In the genomic region with DNA sequence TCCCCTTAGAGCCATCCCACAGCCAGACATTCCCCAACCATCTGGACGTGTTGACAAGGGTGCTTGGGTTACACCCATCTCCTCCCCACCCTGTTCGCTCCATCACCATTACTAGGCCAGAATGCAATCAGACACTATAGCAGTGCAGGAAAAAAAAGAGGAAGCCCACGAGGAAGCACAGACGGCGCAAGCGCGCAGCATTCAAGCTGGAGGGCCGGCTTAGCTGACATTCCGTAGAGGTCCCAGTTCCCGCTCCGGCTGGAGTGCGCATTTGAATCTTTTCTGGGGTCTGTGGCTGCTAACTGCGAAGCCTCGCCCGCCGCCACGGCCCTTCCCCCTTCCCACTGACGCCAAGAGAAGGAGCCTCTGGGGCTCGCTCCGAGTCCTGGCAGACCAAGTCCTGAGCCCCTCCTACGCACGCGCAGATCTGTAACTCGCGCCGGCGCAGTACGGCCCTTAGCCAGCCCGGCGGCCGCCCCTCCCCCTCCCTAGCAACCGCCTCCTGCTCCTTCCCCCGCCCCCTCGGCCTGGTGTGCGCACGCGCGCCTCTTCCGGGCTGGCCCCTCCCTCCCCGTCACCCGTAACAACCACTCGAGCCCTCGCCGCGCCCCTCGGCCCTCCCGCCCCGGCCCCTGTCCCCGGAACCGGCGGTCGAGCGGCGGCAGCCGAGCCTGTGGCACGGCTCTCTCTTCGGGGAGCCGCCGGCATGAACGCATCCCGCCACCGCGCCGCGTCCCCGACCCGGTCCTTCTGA, we compare ENCODE assay signal across 8 mouse cellular contexts. TPM values are rescaled to one million over a fixed set of nuclear protein-coding genes. Genes with fewer than 3 reads are reported as not detected.
A peak's percentile ranks its signal among the peaks of the same experiment; 100 is the strongest.
DNase-seq lines count a peak whose midpoint lies in the region; ATAC-seq and TF ChIP-seq lines count a peak whose summit lies in the region.

Gene Sec14l1, plus strand, starts transcription at position 577 of the 754 bp plus-strand sequence.

- peak within 1 kb of the TSS; percentile 81 for H3K4me2 ChIP-seq in kidney, embryonic 15.5 days

- peak; percentile 95 for ATAC-seq in kidney, embryonic 15.5 days (replicated peaks; ENCODE audit: low FRiP score)
- ATAC-seq in monocyte, adult 5-6 weeks (replicated peaks; ENCODE audit: insufficient number of reproducible peaks, low FRiP score, low TSS enrichment, poor library complexity, severe bottlenecking) = peak; percentile 72

- 0 out of 2 replicates have a peak, but pooled peaks have one; percentile 80 for TF ChIP-seq POLR2A in bone marrow macrophage, adult 2 months (IDR thresholded peaks at IDR 0.05; ENCODE audit: borderline replicate concordance, low read depth, low read length)
- TF ChIP-seq POLR2A in embryonic fibroblast, embryonic 13.5 days (IDR thresholded peaks at IDR 0.05; ENCODE audit: low read depth, low read length) = peak; percentile 78

- H3K4me1 ChIP-seq in bone marrow macrophage, adult 2 months (ENCODE audit: control insufficient read depth, insufficient read depth, low read length) = peaks cover 48% of the 10 kb centered on the region
- peaks cover 18% of the 10 kb centered on the region for H3K4me1 ChIP-seq in embryonic fibroblast, embryonic 13.5 days (ENCODE audit: control insufficient read depth, insufficient read depth, low read length)
- peaks cover 52% of the 10 kb centered on the region for H3K4me1 ChIP-seq in heart, embryonic 10.5 days
- H3K4me1 ChIP-seq in kidney, embryonic 15.5 days = peaks cover 49% of the 10 kb centered on the region

- under 1% methylated on average over 64 of the region's 67 CpGs for WGBS in heart, embryonic 10.5 days
- 1% methylated on average over 60 of the region's 67 CpGs for WGBS in kidney, embryonic 15.5 days

- peak within 1 kb of the TSS; percentile 94 for H3K27ac ChIP-seq in bone marrow macrophage, adult 2 months (ENCODE audit: insufficient read depth, low read depth, low read length)
- H3K27ac ChIP-seq in embryonic fibroblast, embryonic 13.5 days (ENCODE audit: insufficient read depth, low read length) = peak within 1 kb of the TSS; percentile 98
- H3K27ac ChIP-seq in heart, embryonic 10.5 days = peak within 1 kb of the TSS; percentile 94
- peak within 1 kb of the TSS; percentile 99 for H3K27ac ChIP-seq in kidney, embryonic 15.5 days

- H3K9ac ChIP-seq in kidney, embryonic 15.5 days = peak within 1 kb of the TSS; percentile 82

- peak; percentile 99 for DNase-seq in A20 (ENCODE audit: low read depth, low spot score)
- DNase-seq in heart, embryonic 10.5 days (ENCODE audit: low spot score) = peak; percentile 99
- DNase-seq in liver = peak; percentile 100
- DNase-seq in spleen, postnatal 4 days (ENCODE audit: low spot score in 2 of 2) = peak; percentile 99 to 100

- H3K36me3 ChIP-seq in heart, embryonic 10.5 days = peaks cover 11% of the 10 kb centered on the region
- H3K36me3 ChIP-seq in kidney, embryonic 15.5 days = peaks cover 7% of the 10 kb centered on the region; the same call in 1 of the 2 replicates

- no peaks in the 10 kb centered on the region for H3K27me3 ChIP-seq in heart, embryonic 10.5 days (ENCODE audit: insufficient read depth, poor library complexity, severe bottlenecking)
- H3K27me3 ChIP-seq in kidney, embryonic 15.5 days = no peaks in the 10 kb centered on the region

- H3K4me3 ChIP-seq in bone marrow macrophage, adult 2 months (ENCODE audit: insufficient read depth, low read length) = peak within 1 kb of the TSS; percentile 92
- H3K4me3 ChIP-seq in embryonic fibroblast, embryonic 13.5 days (ENCODE audit: insufficient read depth, low read length) = peak within 1 kb of the TSS; percentile 75
- peak within 1 kb of the TSS; percentile 91 for H3K4me3 ChIP-seq in heart, embryonic 10.5 days
- peak within 1 kb of the TSS; percentile 91 for H3K4me3 ChIP-seq in kidney, embryonic 15.5 days (replicated peaks)

- H3K9me3 ChIP-seq in heart, embryonic 10.5 days = no peaks in the 10 kb centered on the region
- H3K9me3 ChIP-seq in kidney, embryonic 15.5 days (replicated peaks) = no peaks in the 10 kb centered on the region

- TF ChIP-seq CTCF in bone marrow macrophage, adult 2 months (IDR thresholded peaks at IDR 0.05; ENCODE audit: low read depth, low read length) = no peak
- TF ChIP-seq CTCF in embryonic fibroblast, embryonic 13.5 days (IDR thresholded peaks at IDR 0.05; ENCODE audit: borderline replicate concordance, insufficient read depth, low read length) = no peak

RNA-seq across cellular contexts. Expression of gene Sec14l1, which starts in this region (rescaled TPM):
- 122 and 132 TPM in 2 replicates for polyA plus RNA-seq in bone marrow macrophage, adult 2 months (2012; ENCODE audit: insufficient read depth, insufficient read length, missing spikeins)
- 65.7 and 70.4 TPM in 2 replicates for polyA plus RNA-seq in embryonic fibroblast, embryonic 13.5 days (2011; ENCODE audit: insufficient read length, low read depth, missing spikeins)
- 46.2 and 56.0 TPM in 2 replicates for polyA plus RNA-seq in heart, embryonic 10.5 days (2016; fragmentation: Nextera tagmentation; extraction: Ambion mirVana)
- 66.5 and 69.0 TPM in 2 replicates for polyA plus RNA-seq in kidney, embryonic 15.5 days (2015; fragmentation: Nextera tagmentation; extraction: Ambion mirVana)
- total RNA-seq in monocyte, adult 5-6 weeks (2017) = 65.4 to 73.2 TPM (median 72.7 TPM) in 3 replicates

Comparison
In these comparisons a context has a peak if more than half of its experiments do, and no peak if none do; other contexts are left out.
1. Peak in every context shown above with its lines: DNase-seq, ATAC-seq, H3K4me3 ChIP-seq and H3K27ac ChIP-seq.